Mouse (Mus musculus) hindbrain, embryonic 15.5 days (tissue): Measurements from ENCODE around the gene Mkks. TPM values are rescaled to one million over a fixed set of nuclear protein-coding genes. Genes with fewer than 3 reads are reported as not detected.

Source experiments
- ATAC-seq: fragments of 200-750 bp; cut with Nextera tagmentation; 2 replicates; pipeline ENCODE4 v1.8.0; 2017; ENCODE audit warnings: low read depth, moderate number of reproducible peaks, moderate TSS enrichment; ENCODE audit not compliant: low FRiP score
- H3K27ac ChIP-seq: fragments of 300-500 bp; sonication (generic); replicated peaks from 2 replicates; pipeline ENCODE4 v1.5.1; 2015; ENCODE audit warnings: mild to moderate bottlenecking, inconsistent platforms
- H3K27me3 ChIP-seq: fragments of 300-500 bp; sonication (generic); 2 replicates; pipeline ENCODE4 v1.6.1; 2015; ENCODE audit warnings: control low read depth, inconsistent platforms
- H3K36me3 ChIP-seq: fragments of 300-500 bp; sonication (generic); 2 replicates; pipeline ENCODE4 v1.6.1; 2015; ENCODE audit warnings: control low read depth, inconsistent platforms
- H3K4me1 ChIP-seq: fragments of 300-500 bp; sonication (generic); replicated peaks from 2 replicates; pipeline ENCODE4 v1.6.1; 2015; ENCODE audit warnings: control low read depth, inconsistent platforms
- H3K4me2 ChIP-seq: fragments of 300-500 bp; sonication (generic); 2 replicates; pipeline ENCODE4 v1.6.1; 2015; ENCODE audit warnings: moderate library complexity, mild to moderate bottlenecking, inconsistent platforms
- H3K4me3 ChIP-seq: fragments of 300-500 bp; sonication (generic); 2 replicates; pipeline ENCODE4 v1.5.1; 2015; ENCODE audit warnings: mild to moderate bottlenecking, inconsistent platforms
- H3K9ac ChIP-seq: fragments of 300-500 bp; sonication (generic); 2 replicates; pipeline ENCODE4 v1.6.1; 2015; ENCODE audit warnings: inconsistent platforms
- H3K9me3 ChIP-seq: fragments of 300-500 bp; sonication (generic); 2 replicates; pipeline ENCODE4 v1.6.1; 2016; ENCODE audit warnings: control low read depth, inconsistent platforms
- WGBS: fragments of 180-500 bp; shearing (Covaris S2); methylation state at CpG from one replicate; pipeline ENCODE4 v1.1.7; 2015; 5-methylcytosine and 5-hydroxymethylcytosine counted together
- polyA plus RNA-seq: library from polyadenylated mRNA; unstranded; fragments of >200 nt; fragmentation: Nextera tagmentation; extraction: Ambion mirVana; gene quantifications from 2 replicates; pipeline ENCODE4 v1.2.1, GENCODE M21; 2015

The Mkks gene
- polyA plus RNA-seq, 1 experiment from 2014 or later: 13.2 TPM

DNA sequence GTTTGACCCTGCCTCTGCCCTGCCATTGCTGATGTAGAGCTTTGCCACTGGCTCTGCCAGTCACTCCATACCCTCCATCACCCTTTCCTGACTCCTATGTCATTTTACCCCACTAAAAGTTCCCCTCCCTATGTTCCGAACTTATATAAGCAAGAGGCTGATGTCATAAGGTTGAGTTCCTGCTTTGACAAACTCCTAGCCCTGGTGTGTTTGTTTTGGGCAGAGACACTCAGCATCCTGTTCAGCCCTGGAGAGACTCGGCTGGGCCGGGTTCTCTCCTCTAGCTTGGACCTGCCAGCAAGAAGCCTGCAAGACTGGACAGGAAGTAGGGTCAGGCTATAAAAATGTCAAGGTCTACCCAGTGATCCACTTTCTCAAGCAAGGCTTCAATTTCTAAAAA, 58.3 kb downstream of the Mkks start:
- WGBS: 79% methylated on average over 3 of the region's 3 CpGs
- no peak overlapping the region for H3K9ac ChIP-seq
- ATAC-seq: no peak

GRCm38 (mm10) chr2:136827612-136828011, 63.6 kb downstream of the Mkks start:
- H3K27ac ChIP-seq: no peak overlapping the region
- H3K9ac ChIP-seq: no peak overlapping the region
- WGBS: 88% methylated on average over 4 of the region's 4 CpGs
- no peak overlapping the region for H3K4me3 ChIP-seq
- no peak overlapping the region for H3K4me2 ChIP-seq
- H3K27me3 ChIP-seq: no peaks in the 10 kb centered on the region
- no peaks in the 10 kb centered on the region for H3K36me3 ChIP-seq
- ATAC-seq: no peak
- H3K9me3 ChIP-seq: no peaks in the 10 kb centered on the region
- H3K4me1 ChIP-seq: 0 out of 2 replicates have a peak, but pooled peaks cover 3% of the 10 kb centered on the region

More for the DNA sequence above, 58.3 kb downstream of the Mkks start:
- no peak overlapping the region for H3K4me3 ChIP-seq
- H3K27me3 ChIP-seq: no peaks in the 10 kb centered on the region
- no peaks in the 10 kb centered on the region for H3K36me3 ChIP-seq
- no peak overlapping the region for H3K4me2 ChIP-seq
- H3K27ac ChIP-seq: no peak overlapping the region
- H3K4me1 ChIP-seq: no peaks in the 10 kb centered on the region
- no peaks in the 10 kb centered on the region for H3K9me3 ChIP-seq

Other genes with a start within 250 kb of the Mkks start
- gene Snap25, start 177.9 kb downstream of the Mkks start, polyA plus RNA-seq: 224 and 276 TPM in 2 replicates
- gene AL731706.2, start 5.7 kb downstream of the Mkks start, polyA plus RNA-seq: 34.1 and 36.1 TPM in 2 replicates
- 11.3 and 13.1 TPM in 2 replicates for gene Slx4ip, start 171 bp downstream of the Mkks start, polyA plus RNA-seq
- gene AL731706.1, start within 50 bp of the Mkks start, polyA plus RNA-seq: 21.9 and 22.3 TPM in 2 replicates
- gene Jag1, start 225.3 kb upstream of the Mkks start, polyA plus RNA-seq: 10.6 and 12.3 TPM in 2 replicates